Mouse (Mus musculus): ENCODE measurements around the gene Olfm2.

DNA sequence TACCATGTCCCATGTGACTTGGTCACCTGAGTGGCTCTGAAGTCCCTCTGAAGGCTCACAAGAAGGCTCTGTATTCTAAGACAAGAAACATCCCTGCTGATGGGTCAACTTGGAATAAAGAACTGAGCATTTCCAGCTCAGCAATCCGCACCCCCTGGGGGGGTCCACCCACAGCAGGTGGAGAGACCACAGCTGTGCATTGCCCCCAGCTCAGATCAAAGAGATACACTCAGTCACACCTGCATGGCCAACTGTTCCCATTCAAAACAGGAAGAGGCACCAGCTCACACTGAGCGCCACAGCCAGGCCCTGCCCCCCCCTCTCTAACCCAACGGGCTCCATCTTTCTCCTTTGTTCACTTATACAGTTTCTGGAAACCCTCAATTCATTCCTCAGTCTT, 109.9 kb downstream of the Olfm2 start:
- TF ChIP-seq POLR2A (IDR thresholded peaks at IDR 0.05; ENCODE audit: low read depth, low read length) (no peak), CTCF (IDR thresholded peaks at IDR 0.05; ENCODE audit: extremely low read depth, insufficient read length, insufficient replicate concordance, low read depth, low read length) (no peak)
